In genomic region chr1:70354014-70354413, GRCm38 (mm10) we compare ENCODE assay signal across 23 mouse cellular contexts.
A peak's percentile ranks its signal among the peaks of the same experiment; 100 is the strongest.
DNase-seq lines count a peak whose midpoint lies in the region; ATAC-seq and TF ChIP-seq lines count a peak whose summit lies in the region.
"Had no signal": no experiment of that assay in that cellular context is flagged by ENCODE, and none has a peak within 500 bp of the region (broad histone marks: within the 10 kb centered on the region; RNA-seq: fewer than 3 reads in every experiment).

No protein-coding gene starts in this region.

- no peak overlapping the region for H3K4me3 ChIP-seq in kidney, embryonic 15.5 days (replicated peaks)
- no peak overlapping the region for H3K4me3 ChIP-seq in kidney, postnatal 0 days (replicated peaks; ENCODE audit: low read depth, low read length)
- no peak overlapping the region for H3K4me3 ChIP-seq in forebrain, embryonic 11.5 days (ENCODE audit: low read depth, low read length)
- H3K4me3 ChIP-seq: embryonic facial prominence, embryonic 13.5 days; embryonic facial prominence, embryonic 15.5 days; erythroblast, embryonic 14.5 days; forebrain, embryonic 10.5 days; forebrain, embryonic 13.5 days; forebrain, embryonic 15.5 days had no signal

- no peak overlapping the region for H3K27ac ChIP-seq in kidney, embryonic 15.5 days
- no peak overlapping the region for H3K27ac ChIP-seq in kidney, postnatal 0 days
- no peak overlapping the region for H3K27ac ChIP-seq in forebrain, embryonic 11.5 days (ENCODE audit: low read depth, low read length)
- H3K27ac ChIP-seq: embryonic facial prominence, embryonic 13.5 days; embryonic facial prominence, embryonic 15.5 days; forebrain, embryonic 10.5 days; forebrain, embryonic 13.5 days; forebrain, embryonic 15.5 days had no signal

- H3K4me2 ChIP-seq in kidney, embryonic 15.5 days: no peak overlapping the region
- no peak overlapping the region for H3K4me2 ChIP-seq in kidney, postnatal 0 days (ENCODE audit: low read length)
- H3K4me2 ChIP-seq in forebrain, embryonic 11.5 days (ENCODE audit: low read depth, low read length, severe bottlenecking): no peak overlapping the region
- H3K4me2 ChIP-seq: embryonic facial prominence, embryonic 13.5 days; embryonic facial prominence, embryonic 15.5 days; forebrain, embryonic 13.5 days; forebrain, embryonic 15.5 days had no signal

- no peaks in the 10 kb centered on the region for H3K9me3 ChIP-seq in kidney, embryonic 15.5 days (replicated peaks)
- no peaks in the 10 kb centered on the region for H3K9me3 ChIP-seq in kidney, postnatal 0 days (replicated peaks; ENCODE audit: low read length)
- no peaks in the 10 kb centered on the region for H3K9me3 ChIP-seq in forebrain, embryonic 11.5 days (ENCODE audit: control insufficient read depth, low read length)
- H3K9me3 ChIP-seq: embryonic facial prominence, embryonic 13.5 days; embryonic facial prominence, embryonic 15.5 days; forebrain, embryonic 10.5 days; forebrain, embryonic 13.5 days; forebrain, embryonic 15.5 days had no signal

- H3K9ac ChIP-seq in kidney, embryonic 15.5 days: no peak overlapping the region
- no peak overlapping the region for H3K9ac ChIP-seq in kidney, postnatal 0 days (ENCODE audit: low read depth, low read length)
- H3K9ac ChIP-seq in forebrain, embryonic 11.5 days (ENCODE audit: low read length): no peak overlapping the region
- H3K9ac ChIP-seq: embryonic facial prominence, embryonic 13.5 days; embryonic facial prominence, embryonic 15.5 days; forebrain, embryonic 13.5 days; forebrain, embryonic 15.5 days had no signal

- H3K4me1 ChIP-seq in kidney, embryonic 15.5 days: no peaks in the 10 kb centered on the region
- no peaks in the 10 kb centered on the region for H3K4me1 ChIP-seq in kidney, postnatal 0 days (replicated peaks; ENCODE audit: insufficient read depth, low read length)
- H3K4me1 ChIP-seq in forebrain, embryonic 11.5 days (replicated peaks; ENCODE audit: control insufficient read depth, insufficient read depth, low read length): no peaks in the 10 kb centered on the region
- H3K4me1 ChIP-seq: embryonic facial prominence, embryonic 13.5 days; embryonic facial prominence, embryonic 15.5 days; forebrain, embryonic 10.5 days; forebrain, embryonic 13.5 days; forebrain, embryonic 15.5 days had no signal

- peak; percentile 90 for ATAC-seq in kidney, embryonic 15.5 days (replicated peaks; ENCODE audit: low FRiP score)
- no peak for ATAC-seq in kidney, postnatal 0 days (replicated peaks; ENCODE audit: low FRiP score, low read depth)
- ATAC-seq in forebrain, embryonic 11.5 days (replicated peaks; ENCODE audit: low FRiP score): no peak
- ATAC-seq: forebrain, embryonic 13.5 days; forebrain, embryonic 15.5 days had no signal

- H3K27me3 ChIP-seq in kidney, embryonic 15.5 days: no peaks in the 10 kb centered on the region
- H3K27me3 ChIP-seq in kidney, postnatal 0 days (ENCODE audit: insufficient read depth, low read length): no peaks in the 10 kb centered on the region
- no peaks in the 10 kb centered on the region for H3K27me3 ChIP-seq in forebrain, embryonic 11.5 days (ENCODE audit: control insufficient read depth, insufficient read depth, low read length)
- H3K27me3 ChIP-seq: embryonic facial prominence, embryonic 13.5 days; embryonic facial prominence, embryonic 15.5 days; forebrain, embryonic 13.5 days; forebrain, embryonic 15.5 days had no signal

- H3K36me3 ChIP-seq in kidney, embryonic 15.5 days: no peaks in the 10 kb centered on the region
- H3K36me3 ChIP-seq in kidney, postnatal 0 days (ENCODE audit: insufficient read depth, low read length): no peaks in the 10 kb centered on the region
- H3K36me3 ChIP-seq in forebrain, embryonic 11.5 days (ENCODE audit: control insufficient read depth, insufficient read depth, low read length): no peaks in the 10 kb centered on the region
- H3K36me3 ChIP-seq: embryonic facial prominence, embryonic 13.5 days; embryonic facial prominence, embryonic 15.5 days; forebrain, embryonic 10.5 days; forebrain, embryonic 15.5 days had no signal

- DNase-seq in kidney, adult 9 months: peak; percentile 28
- DNase-seq in kidney, adult 18-20 months: no peak
- DNase-seq in kidney, postnatal 4 days: no peak
- DNase-seq in kidney, postnatal 0 days (ENCODE audit: low spot score): peak; percentile 12
- DNase-seq in kidney, adult 11 months: no peak
- no peak for DNase-seq in forebrain, embryonic 11.5 days (ENCODE audit: low spot score)
- DNase-seq: adrenal gland, adult 2 months; adrenal gland, postnatal 10 days; adrenal gland, postnatal 25 days; cerebellum, adult 11 months; cerebellum, adult 18-20 months; cerebellum, adult 8-10 months; cerebellum, adult 9-11 months; cerebellum, postnatal 14 days; cerebellum, postnatal 36 days; embryo, embryonic 11 days had no signal

- TF ChIP-seq CTCF in kidney, postnatal 0 days (IDR thresholded peaks at IDR 0.05; ENCODE audit: low read depth): no peak

Comparison
In these comparisons a context has a peak if more than half of its experiments do, and no peak if none do; other contexts are left out.
1. DNase-seq: peak in kidney, adult 9 months (single experiment) and kidney, postnatal 0 days (single experiment); none in kidney, adult 18-20 months (single experiment), kidney, postnatal 4 days (0 of 2), kidney, adult 11 months (single experiment) and forebrain, embryonic 11.5 days (single experiment).